In genomic region chr1:75214886-75215285, GRCm38 (mm10) we compare ENCODE assay signal across 8 mouse cellular contexts. TPM values are rescaled to one million over a fixed set of nuclear protein-coding genes. Genes with fewer than 3 reads are reported as not detected.
DNase-seq lines count a peak whose midpoint lies in the region; ATAC-seq and TF ChIP-seq lines count a peak whose summit lies in the region.

No protein-coding gene starts in this region.

- no peak for TF ChIP-seq RAD21 in MEL (IDR thresholded peaks at IDR 0.05; ENCODE audit: low read depth, low read length)

- WGBS in intestine, embryonic 15.5 days: 61% methylated on average over 5 of the region's 5 CpGs

- H3K4me3 ChIP-seq in MEL (ENCODE audit: control insufficient read depth in 1 of 2, insufficient read depth in 1 of 2, low read depth in 2 of 2, low read length in 2 of 2): no peak overlapping the region
- H3K4me3 ChIP-seq in intestine, embryonic 15.5 days (replicated peaks): no peak overlapping the region

- no peak for TF ChIP-seq EP300 in MEL (IDR thresholded peaks at IDR 0.05; ENCODE audit: low read depth in 1 of 2, low read length in 2 of 2)

- peak overlapping the region; percentile 11 for H3K27ac ChIP-seq in MEL (ENCODE audit: control insufficient read depth, low read depth, low read length)
- H3K27ac ChIP-seq in intestine, embryonic 15.5 days: peak overlapping the region; percentile 66

- no peaks in the 10 kb centered on the region for H3K27me3 ChIP-seq in MEL (ENCODE audit: control insufficient read depth in 1 of 2, insufficient read depth in 2 of 2, low read length in 2 of 2)
- peaks cover 13% of the 10 kb centered on the region for H3K27me3 ChIP-seq in intestine, embryonic 15.5 days (replicated peaks)

- TF ChIP-seq POLR2A in MEL (IDR thresholded peaks at IDR 0.05; ENCODE audit: control insufficient read depth in 1 of 2, insufficient read depth in 1 of 2, low read depth in 1 of 2, low read length in 2 of 2, poor library complexity in 1 of 2): 0 out of 4 replicates have a peak, but pooled peaks of 1 of the 2 experiments have one; percentile 13

- peaks cover 73% of the 10 kb centered on the region for H3K79me2 ChIP-seq in MEL (ENCODE audit: control insufficient read depth, insufficient read depth, low read length, poor library complexity)

- peaks cover 6 to 55% of the 10 kb centered on the region in 2 experiments; a peak in 3 of 4 replicates for H3K4me1 ChIP-seq in MEL (ENCODE audit: control insufficient read depth in 1 of 2, insufficient read depth in 2 of 2, low read length in 2 of 2)
- peaks cover 48% of the 10 kb centered on the region for H3K4me1 ChIP-seq in intestine, embryonic 15.5 days (replicated peaks)

- peak; percentile 35 to 49 for DNase-seq in cerebellum, adult 18-20 months
- no peak for DNase-seq in cerebellum, postnatal 4 days (ENCODE audit: low spot score in 2 of 2)
- peak; percentile 27 for DNase-seq in MEL (ENCODE audit: low read depth, low spot score)
- peak; percentile 41 to 69 for DNase-seq in left cerebral cortex, postnatal 25 days (ENCODE audit: low spot score in 2 of 2)
- DNase-seq in embryo, embryonic 10.5 days (ENCODE audit: low spot score): no peak
- DNase-seq in Muller cell, postnatal 12 days (ENCODE audit: inconsistent ontology term): no peak
- no peak for DNase-seq in thymus, postnatal 36 days

- H3K36me3 ChIP-seq in MEL (ENCODE audit: control insufficient read depth in 1 of 2, insufficient read depth in 2 of 2, low read length in 2 of 2): peaks cover 15 to 53% of the 10 kb centered on the region in 2 experiments
- H3K36me3 ChIP-seq in intestine, embryonic 15.5 days: peaks cover 12% of the 10 kb centered on the region; the same call in 1 of the 2 replicates

- peak overlapping the region; percentile 36 for H3K4me2 ChIP-seq in intestine, embryonic 15.5 days (replicated peaks)

- no peaks in the 10 kb centered on the region for H3K9me3 ChIP-seq in MEL (replicated peaks; ENCODE audit: insufficient read depth, low read length)
- no peaks in the 10 kb centered on the region for H3K9me3 ChIP-seq in intestine, embryonic 15.5 days

- TF ChIP-seq CTCF in MEL (IDR thresholded peaks at IDR 0.05 in 2 of 3, conservative IDR thresholded peaks at IDR 0.05 in 1 of 3; ENCODE audit: control insufficient read depth in 1 of 3, insufficient read depth in 1 of 3, low read depth in 2 of 3, low read length in 3 of 3, poor library complexity in 1 of 3, severe bottlenecking in 1 of 3): no peak

- no peak for ATAC-seq in intestine, embryonic 15.5 days

- intact Hi-C loops in left cerebral cortex, postnatal 25 days (cut with DNase I): no loop called here

- H3K9ac ChIP-seq in MEL (ENCODE audit: control insufficient read depth, low read depth, low read length, poor library complexity, severe bottlenecking): no peak overlapping the region
- H3K9ac ChIP-seq in intestine, embryonic 15.5 days: no peak overlapping the region

TF ChIP-seq in MEL, 35 proteins besides CTCF, POLR2A, EP300 and RAD21:
- 0 out of 2 replicates have a peak, but pooled peaks have one; percentile 8 for TF ChIP-seq POLR2AphosphoS2 (IDR thresholded peaks at IDR 0.05; ENCODE audit: low read length)
- TF ChIP-seq MAZ (IDR thresholded peaks at IDR 0.05; ENCODE audit: low read depth, low read length): no peak
- no peak for TF ChIP-seq ETS1 (IDR thresholded peaks at IDR 0.05; ENCODE audit: low read depth, low read length)
- no peak for TF ChIP-seq TAL1 (IDR thresholded peaks at IDR 0.05; ENCODE audit: low read length)
- TF ChIP-seq CHD2 (IDR thresholded peaks at IDR 0.05; ENCODE audit: low read length): no peak
- no peak for TF ChIP-seq UBTF (IDR thresholded peaks at IDR 0.05; ENCODE audit: borderline replicate concordance, insufficient read depth, low read depth, low read length)
- no peak for TF ChIP-seq CHD1 (IDR thresholded peaks at IDR 0.05; ENCODE audit: low read depth, low read length)
- no peak for TF ChIP-seq RCOR1 (IDR thresholded peaks at IDR 0.05; ENCODE audit: low read depth, low read length)
TF ChIP-seq in MEL: peak in this region for 1.

RNA-seq across cellular contexts. Expression of gene Stk16, which starts 4.2 kb away (rescaled TPM):
- total RNA-seq in MEL (2012; rRNA removed): 83.2 and 110 TPM in 2 replicates
- 100 to 1,000 TPM in 1 of 2 experiments, not detected in 1; 154 TPM for polyA plus RNA-seq in MEL (2012; ENCODE audit: insufficient read depth in 1 of 2, insufficient read length in 2 of 2, low read depth in 1 of 2, low replicate concordance in 2 of 2, missing spikeins in 1 of 2)
- polyA plus RNA-seq in intestine, embryonic 15.5 days (2015; fragmentation: Nextera tagmentation; extraction: Ambion mirVana): 110 and 122 TPM in 2 replicates
- total RNA-seq in left cerebral cortex, postnatal 25 days (2021): 10 to 100 TPM; 92.2 to 94.4 TPM

RNA-seq across cellular contexts. Expression of gene Glb1l, which starts 4.3 kb away (rescaled TPM):
- total RNA-seq in MEL (2012; rRNA removed): 4.0 and 7.6 TPM in 2 replicates
- 10 to 100 TPM in 1 of 2 experiments, not detected in 1; 13.0 TPM for polyA plus RNA-seq in MEL (2012; ENCODE audit: insufficient read depth in 1 of 2, insufficient read length in 2 of 2, low read depth in 1 of 2, low replicate concordance in 2 of 2, missing spikeins in 1 of 2)
- 11.9 and 12.2 TPM in 2 replicates for polyA plus RNA-seq in intestine, embryonic 15.5 days (2015; fragmentation: Nextera tagmentation; extraction: Ambion mirVana)
- 10 to 100 TPM; 14.3 to 15.4 TPM for total RNA-seq in left cerebral cortex, postnatal 25 days (2021)

RNA-seq across cellular contexts. Expression of gene Tuba4a, which starts 4.8 kb away (rescaled TPM):
- total RNA-seq in MEL (2012; rRNA removed): 385 and 396 TPM in 2 replicates
- 100 to 1,000 TPM in 1 of 2 experiments, not detected in 1; 439 TPM for polyA plus RNA-seq in MEL (2012; ENCODE audit: insufficient read depth in 1 of 2, insufficient read length in 2 of 2, low read depth in 1 of 2, low replicate concordance in 2 of 2, missing spikeins in 1 of 2)
- 122 and 131 TPM in 2 replicates for polyA plus RNA-seq in intestine, embryonic 15.5 days (2015; fragmentation: Nextera tagmentation; extraction: Ambion mirVana)
- total RNA-seq in left cerebral cortex, postnatal 25 days (2021): 100 to 1,000 TPM; 682 to 699 TPM

RNA-seq across cellular contexts. Expression of gene A630095N17Rik, which starts 17.0 kb away (rescaled TPM):
- total RNA-seq in MEL (2012; rRNA removed): 0.46 and 0.58 TPM in 2 replicates
- under 1 TPM in 1 of 2 experiments, not detected in 1; 0.82 TPM for polyA plus RNA-seq in MEL (2012; ENCODE audit: insufficient read depth in 1 of 2, insufficient read length in 2 of 2, low read depth in 1 of 2, low replicate concordance in 2 of 2, missing spikeins in 1 of 2)
- not detected in 2 replicates for polyA plus RNA-seq in intestine, embryonic 15.5 days (2015; fragmentation: Nextera tagmentation; extraction: Ambion mirVana)
- not detected for total RNA-seq in left cerebral cortex, postnatal 25 days (2021)

RNA-seq across cellular contexts. Expression of gene Dnajb2, which starts 21.3 kb away (rescaled TPM):
- total RNA-seq in MEL (2012; rRNA removed): 10.3 and 12.9 TPM in 2 replicates
- 10 to 100 TPM in 1 of 2 experiments, not detected in 1; 18.9 TPM for polyA plus RNA-seq in MEL (2012; ENCODE audit: insufficient read depth in 1 of 2, insufficient read length in 2 of 2, low read depth in 1 of 2, low replicate concordance in 2 of 2, missing spikeins in 1 of 2)
- polyA plus RNA-seq in intestine, embryonic 15.5 days (2015; fragmentation: Nextera tagmentation; extraction: Ambion mirVana): 25.5 and 26.2 TPM in 2 replicates
- total RNA-seq in left cerebral cortex, postnatal 25 days (2021): 10 to 100 TPM; 86.2 to 91.0 TPM

Comparison
In these comparisons a context has a peak if more than half of its experiments do, and no peak if none do; other contexts are left out.
1. DNase-seq: peak in cerebellum, adult 18-20 months (2 of 2), MEL (single experiment) and left cerebral cortex, postnatal 25 days (2 of 2); none in cerebellum, postnatal 4 days (0 of 2), embryo, embryonic 10.5 days (single experiment), Muller cell, postnatal 12 days (single experiment) and thymus, postnatal 36 days (0 of 2).